Mouse (Mus musculus): ENCODE results near the gene Ar. TPM values are rescaled to one million over a fixed set of nuclear protein-coding genes. Genes with fewer than 3 reads are reported as not detected.
A peak's percentile ranks its signal among the peaks of the same experiment; 100 is the strongest.

Gene Ar
- total RNA-seq (2021), result 10 to 100 TPM; 13.0 to 13.2 TPM

GRCm38 (mm10) chrX:98148531-98149342 lies at the start of gene Ar:
Gene Ar, plus strand, starts transcription at chrX:98148769.
- intact Hi-C loops (cut with DNase I), result no loop called here
- no peak for DNase-seq (ENCODE audit: low spot score in 2 of 2)

GRCm38 (mm10) chrX:98149724-98150392 lies 1.3 kb downstream of the Ar start:
- intact Hi-C loops (cut with DNase I), result loop anchor here (10.0 kb wide), 1 partner anchor 65 kb away; no protein-coding TSS in a partner anchor

GRCm38 (mm10) chrX:98150393-98151119 lies 2.0 kb downstream of the Ar start:
- DNase-seq (ENCODE audit: low spot score in 2 of 2), result peak in 1 of 2 experiments; percentile 17
- intact Hi-C loops (cut with DNase I), result loop anchor here (10.0 kb wide), 1 partner anchor 64 kb away; no protein-coding TSS in a partner anchor

More at GRCm38 (mm10) chrX:98149724-98150392, 1.3 kb downstream of the Ar start:
- peak; percentile 42 to 60 for DNase-seq (ENCODE audit: low spot score in 2 of 2)

- intact Hi-C loops (cut with DNase I), result no loop called here
- no peak for DNase-seq (ENCODE audit: low spot score in 2 of 2)
These were observed 41.2 kb downstream of the Ar start for GRCm38 (mm10) chrX:98189759-98190158.

- intact Hi-C loops (cut with DNase I), result no loop called here
- DNase-seq (ENCODE audit: low spot score in 2 of 2), result no peak
These were observed 57.2 kb downstream of the Ar start for GRCm38 (mm10) chrX:98205766-98206165.

GRCm38 (mm10) chrX:98207166-98207565 lies 58.6 kb downstream of the Ar start:
- intact Hi-C loops (cut with DNase I), result no loop called here

GRCm38 (mm10) chrX:98216103-98216502 lies 67.5 kb downstream of the Ar start:
- intact Hi-C loops (cut with DNase I), result loop anchor here (10.0 kb wide), 1 partner anchor 61 kb away; no protein-coding TSS in a partner anchor
- no peak for DNase-seq (ENCODE audit: low spot score in 2 of 2)

More at GRCm38 (mm10) chrX:98207166-98207565, 58.6 kb downstream of the Ar start:
- DNase-seq (ENCODE audit: low spot score in 2 of 2), result no peak

- DNase-seq (ENCODE audit: low spot score in 2 of 2), result no peak
- intact Hi-C loops (cut with DNase I), result no loop called here
These were observed 90.4 kb downstream of the Ar start for GRCm38 (mm10) chrX:98239011-98239410.

- no peak for DNase-seq (ENCODE audit: low spot score in 2 of 2)
- intact Hi-C loops (cut with DNase I), result no loop called here
These were observed 96.5 kb downstream of the Ar start for GRCm38 (mm10) chrX:98245108-98245507.

- intact Hi-C loops (cut with DNase I), result no loop called here
- no peak for DNase-seq (ENCODE audit: low spot score in 2 of 2)
These were observed 99.8 kb downstream of the Ar start for GRCm38 (mm10) chrX:98248363-98248762.

GRCm38 (mm10) chrX:98259620-98260019 lies 111.1 kb downstream of the Ar start:
- no peak for DNase-seq (ENCODE audit: low spot score in 2 of 2)
- intact Hi-C loops (cut with DNase I), result no loop called here

GRCm38 (mm10) chrX:98265755-98266154 lies 117.2 kb downstream of the Ar start:
- intact Hi-C loops (cut with DNase I), result no loop called here
- DNase-seq (ENCODE audit: low spot score in 2 of 2), result no peak

GRCm38 (mm10) chrX:98271361-98271760 lies 122.8 kb downstream of the Ar start:
- intact Hi-C loops (cut with DNase I), result no loop called here
- DNase-seq (ENCODE audit: low spot score in 2 of 2), result no peak

- intact Hi-C loops (cut with DNase I), result no loop called here
- DNase-seq (ENCODE audit: low spot score in 2 of 2), result no peak
These were observed 143.2 kb downstream of the Ar start for GRCm38 (mm10) chrX:98291763-98292162.

- intact Hi-C loops (cut with DNase I), result no loop called here
- no peak for DNase-seq (ENCODE audit: low spot score in 2 of 2)
These were observed 152.1 kb downstream of the Ar start for GRCm38 (mm10) chrX:98300685-98301084.

GRCm38 (mm10) chrX:98301924-98302323 lies 153.4 kb downstream of the Ar start:
- intact Hi-C loops (cut with DNase I), result no loop called here
- no peak for DNase-seq (ENCODE audit: low spot score in 2 of 2)

- intact Hi-C loops (cut with DNase I), result no loop called here
- no peak for DNase-seq (ENCODE audit: low spot score in 2 of 2)
These were observed 167.4 kb downstream of the Ar start for GRCm38 (mm10) chrX:98315961-98316360.

GRCm38 (mm10) chrX:98317483-98317882 lies 168.9 kb downstream of the Ar start:
- intact Hi-C loops (cut with DNase I), result no loop called here
- DNase-seq (ENCODE audit: low spot score in 2 of 2), result no peak

GRCm38 (mm10) chrX:98323105-98323504 lies 174.5 kb downstream of the Ar start:
- intact Hi-C loops (cut with DNase I), result no loop called here
- no peak for DNase-seq (ENCODE audit: low spot score in 2 of 2)

GRCm38 (mm10) chrX:98347481-98347880 lies 198.9 kb downstream of the Ar start:
- DNase-seq (ENCODE audit: low spot score in 2 of 2), result no peak
- intact Hi-C loops (cut with DNase I), result no loop called here

Measured in left cerebral cortex, postnatal 36 days (tissue).